Mouse (Mus musculus) MN1 (cell line): Measurements from ENCODE around the gene Cfap65.

Source experiments
- DNase-seq: peaks from one replicate; pipeline ENCODE4 v3.0.0-alpha.2; 2016; ENCODE audit warnings: low spot score

Cfap65 gene

DNA sequence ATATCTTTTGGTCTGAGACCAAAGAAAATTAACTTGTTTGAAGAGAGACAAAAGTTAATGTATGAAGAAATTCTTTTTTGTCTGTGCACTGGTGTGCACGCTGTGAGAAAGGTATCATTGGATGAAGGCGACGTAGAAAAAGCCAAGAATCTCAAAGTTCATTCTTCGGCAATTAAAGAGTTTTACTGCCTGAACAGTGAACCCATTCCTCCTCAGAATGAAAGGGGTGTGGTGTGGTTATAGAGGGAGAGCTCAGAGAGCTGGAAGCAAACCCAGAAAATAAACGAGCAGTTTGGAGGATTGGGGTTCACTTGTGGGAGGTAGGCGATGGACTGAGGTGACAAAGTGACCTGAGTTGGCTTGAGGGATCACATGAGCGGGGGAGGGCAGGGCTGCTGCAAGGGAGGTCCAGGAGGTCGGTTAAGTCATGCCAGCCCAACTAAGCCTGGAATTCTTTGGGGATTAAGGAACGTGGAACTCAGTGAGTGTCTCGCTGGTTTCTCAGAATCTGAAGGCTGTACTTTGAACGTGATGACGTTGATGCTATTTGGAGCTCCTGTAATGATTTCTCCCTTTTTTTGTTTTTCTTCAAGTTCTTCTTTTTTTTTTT, 927 bp upstream of the Cfap65 start:
- no peak for DNase-seq

DNA sequence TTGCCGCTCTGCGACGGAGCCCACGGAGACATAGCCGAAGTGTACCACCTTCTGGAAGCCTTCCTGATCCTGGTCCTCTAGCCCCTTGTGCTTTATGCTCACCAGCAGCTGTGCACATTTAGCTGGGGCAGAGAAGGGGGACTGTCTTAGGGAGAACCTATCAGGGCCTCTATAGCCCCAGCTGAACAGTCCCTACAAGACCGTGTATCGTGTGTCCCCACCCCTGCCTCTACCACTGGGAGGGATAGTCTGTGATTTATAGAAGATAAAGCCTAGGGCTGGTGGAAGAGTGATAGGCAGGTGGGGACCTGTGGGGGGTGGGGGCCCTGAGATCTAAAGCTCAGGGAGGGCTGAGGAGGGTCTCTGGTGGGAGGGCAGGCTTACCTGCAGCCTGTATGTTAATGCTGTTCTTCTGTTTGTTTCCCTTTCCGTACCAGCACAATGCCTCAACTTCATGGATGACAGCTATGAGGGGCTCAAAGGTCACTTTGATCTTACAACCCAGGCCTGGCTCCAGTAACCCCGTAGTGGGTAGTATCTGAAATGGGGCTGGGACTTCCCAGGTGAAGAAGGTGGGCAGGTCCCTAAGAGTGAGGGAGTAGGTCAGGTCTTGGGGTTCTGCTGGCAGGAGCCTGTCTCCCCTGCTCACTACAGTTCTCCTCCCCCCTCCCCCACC, 7.6 kb downstream of the Cfap65 start:
- no peak for DNase-seq

DNA sequence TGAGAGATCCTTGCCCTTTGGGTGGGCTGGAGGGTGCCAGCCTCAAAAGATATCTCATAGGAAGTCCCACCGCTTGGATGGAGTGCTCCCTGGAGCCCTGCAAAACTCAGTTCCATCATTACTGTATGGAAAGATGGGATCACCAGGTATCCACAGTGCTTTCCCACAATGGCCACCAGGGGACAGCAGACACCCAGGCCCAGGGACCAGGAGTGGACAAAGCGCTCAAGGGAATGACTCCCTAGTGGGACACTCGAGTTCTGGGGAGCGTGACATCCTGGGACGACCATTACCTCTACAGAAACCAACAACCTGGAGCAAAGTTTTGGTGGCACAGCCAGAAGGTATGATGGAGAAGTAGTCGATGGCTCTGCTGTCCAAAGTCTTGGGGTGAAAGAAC, 8.7 kb downstream of the Cfap65 start:
- DNase-seq, result peak; percentile 73

DNA sequence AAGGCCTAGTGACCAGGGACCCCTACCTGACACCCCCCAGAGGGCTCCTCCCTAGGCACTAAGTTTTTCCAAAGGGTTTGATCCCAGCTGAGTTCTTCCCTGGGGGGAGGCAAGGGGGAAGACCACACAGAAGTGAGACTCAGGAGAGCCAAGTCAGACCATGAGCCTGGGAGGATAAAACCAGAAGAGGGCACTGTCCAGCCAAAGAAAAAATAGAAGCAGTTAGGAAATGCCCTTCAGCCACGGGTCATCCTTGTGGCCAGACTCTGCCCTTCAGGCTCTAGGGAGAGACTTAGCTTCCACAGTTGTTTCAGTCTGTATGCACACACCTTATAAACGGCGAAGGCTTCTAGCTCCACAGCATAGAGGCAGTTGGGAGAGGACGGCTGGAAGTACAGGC, 10.9 kb downstream of the Cfap65 start:
- peak; percentile 23 for DNase-seq

DNA sequence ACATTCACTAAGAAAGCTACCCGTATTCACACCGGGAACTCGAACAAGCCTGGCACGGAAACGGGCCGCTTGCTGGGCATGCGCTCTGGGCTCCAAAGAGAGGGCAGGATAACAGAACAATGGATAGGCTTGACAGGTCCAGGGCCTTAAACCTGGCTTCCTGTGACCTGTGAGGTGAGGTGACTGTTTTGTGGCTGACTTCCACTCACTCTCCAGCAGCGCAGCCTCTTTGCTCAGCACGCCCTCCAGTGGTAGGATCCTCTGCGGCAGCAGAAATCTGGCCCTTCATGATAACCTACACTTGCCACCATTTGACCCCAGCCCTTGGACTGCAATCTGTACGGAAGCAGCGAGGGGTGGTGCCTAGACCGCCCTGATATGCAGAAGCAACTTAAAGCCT, 19.7 kb downstream of the Cfap65 start:
- no peak for DNase-seq

DNA sequence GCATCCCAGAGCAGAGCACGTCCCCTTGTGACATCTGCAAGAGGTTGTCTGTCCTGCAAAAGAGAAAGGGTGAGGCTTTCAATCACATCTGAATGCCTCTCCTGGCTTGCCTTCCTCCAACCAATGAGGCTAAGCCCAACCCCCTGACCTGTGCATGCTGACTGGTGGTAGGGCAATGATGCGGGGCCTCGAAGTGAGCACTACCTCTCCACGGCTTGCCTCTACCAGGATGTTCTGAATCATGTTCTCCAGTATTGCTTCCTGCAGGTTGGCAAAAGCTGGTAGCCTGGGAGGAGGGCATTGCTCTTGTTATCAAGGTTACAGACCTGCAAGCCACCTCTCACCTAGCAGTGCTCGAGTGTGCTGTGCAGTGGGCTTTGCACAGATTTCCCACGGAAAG, 33.2 kb downstream of the Cfap65 start:
- DNase-seq, result no peak

DNA sequence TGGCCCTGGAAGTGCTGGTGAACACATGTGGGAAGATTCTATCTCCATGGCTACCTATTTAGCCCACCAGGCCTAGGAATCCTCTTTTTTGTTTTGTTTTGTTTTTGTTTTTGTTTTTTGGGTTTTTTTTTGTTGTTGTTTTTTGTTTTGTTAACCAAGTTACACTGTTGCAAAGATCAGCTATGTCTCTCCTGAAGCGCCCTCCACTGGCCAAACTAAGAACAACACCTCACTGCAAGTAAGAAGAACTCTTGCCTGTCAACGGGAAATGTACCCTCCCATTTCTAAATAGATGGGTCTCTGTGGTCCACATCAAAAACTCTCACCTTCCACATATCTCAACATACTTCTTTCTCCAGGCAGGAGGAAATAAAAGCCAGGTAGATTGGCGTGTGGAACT, 33.7 kb downstream of the Cfap65 start:
- DNase-seq, result peak; percentile 77

DNA sequence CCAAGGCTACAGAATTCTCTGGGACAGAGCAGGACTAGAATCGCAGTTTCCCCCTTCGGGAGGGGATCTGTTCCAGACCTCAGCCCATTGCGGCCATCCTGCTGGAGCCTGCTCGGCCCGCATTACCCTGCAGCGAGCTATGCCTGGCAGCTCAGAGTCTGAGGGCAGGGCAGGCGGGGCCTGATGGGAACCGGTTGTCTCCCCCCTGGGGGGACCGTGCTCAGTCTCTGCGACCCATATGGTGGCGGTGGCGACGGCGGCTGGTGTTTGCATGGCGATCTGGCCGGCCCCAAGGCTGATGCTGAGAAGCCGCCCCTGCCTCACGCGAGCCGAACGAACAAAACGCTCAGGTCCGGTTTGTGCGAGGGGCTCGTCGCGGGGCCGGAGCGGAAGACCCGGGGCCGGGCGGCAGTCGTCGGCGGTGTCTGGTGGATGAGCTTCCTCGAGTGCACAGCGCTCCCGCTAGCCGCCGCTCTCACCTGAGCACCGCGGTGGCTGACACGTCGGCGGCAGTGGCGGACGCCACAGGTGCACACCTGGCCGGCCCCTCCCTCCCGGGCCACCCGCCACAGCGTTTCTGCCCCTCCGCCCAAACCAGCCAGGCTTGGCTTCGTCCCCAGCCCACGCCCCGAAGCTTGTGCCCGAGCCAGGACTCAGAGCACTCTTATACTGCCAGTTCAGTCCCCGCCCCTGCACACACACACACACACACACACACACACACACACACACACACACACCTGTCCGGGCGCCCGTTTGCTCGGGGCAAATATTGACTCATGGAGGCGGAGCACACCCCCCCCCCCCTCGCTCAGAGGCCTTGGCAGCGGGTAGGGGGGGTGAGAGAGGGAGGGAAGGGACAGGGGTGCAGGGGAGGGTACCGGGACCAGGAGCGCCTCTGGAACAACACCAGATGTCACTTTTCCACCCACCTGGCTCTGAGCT, 34.8 kb downstream of the Cfap65 start:
- peak; percentile 76 for DNase-seq

DNA sequence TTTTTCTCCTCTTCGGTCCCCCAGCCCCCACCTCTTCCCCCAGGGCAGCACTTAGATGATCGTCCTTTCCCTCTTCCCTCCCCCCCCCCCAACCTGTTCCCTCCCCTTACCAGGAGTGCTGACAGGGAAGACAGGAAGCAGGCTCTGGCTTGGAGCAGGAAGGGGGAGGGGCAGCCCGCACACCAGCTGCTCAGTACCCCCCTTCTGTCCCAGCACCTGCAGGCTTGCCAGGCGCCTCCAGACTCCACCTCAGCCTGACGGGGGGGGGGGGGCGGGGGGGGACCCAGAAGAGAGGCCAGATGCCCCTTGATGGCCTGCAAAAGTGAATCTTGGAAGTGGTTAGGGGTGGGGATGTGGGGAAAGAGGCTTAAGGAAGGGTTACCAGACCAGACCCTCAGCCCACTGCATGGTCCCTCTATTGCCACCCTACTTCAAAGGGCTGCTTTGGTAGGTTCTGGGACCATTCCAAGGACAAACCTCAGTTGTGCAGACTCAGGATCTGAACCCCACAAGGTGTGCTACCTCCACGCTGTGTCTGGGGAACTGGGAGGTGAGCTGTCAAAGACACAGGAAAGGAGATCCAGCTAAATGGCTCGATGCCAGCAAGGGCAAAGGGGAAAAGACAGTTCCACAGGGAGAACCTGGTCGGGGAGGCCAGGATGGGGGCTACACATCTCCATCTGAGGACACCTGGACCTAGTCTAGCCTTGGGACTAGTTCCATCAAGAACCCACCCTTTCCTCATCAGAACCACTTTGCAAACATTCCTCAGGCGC, 36.6 kb downstream of the Cfap65 start:
- peak; percentile 73 for DNase-seq

DNA sequence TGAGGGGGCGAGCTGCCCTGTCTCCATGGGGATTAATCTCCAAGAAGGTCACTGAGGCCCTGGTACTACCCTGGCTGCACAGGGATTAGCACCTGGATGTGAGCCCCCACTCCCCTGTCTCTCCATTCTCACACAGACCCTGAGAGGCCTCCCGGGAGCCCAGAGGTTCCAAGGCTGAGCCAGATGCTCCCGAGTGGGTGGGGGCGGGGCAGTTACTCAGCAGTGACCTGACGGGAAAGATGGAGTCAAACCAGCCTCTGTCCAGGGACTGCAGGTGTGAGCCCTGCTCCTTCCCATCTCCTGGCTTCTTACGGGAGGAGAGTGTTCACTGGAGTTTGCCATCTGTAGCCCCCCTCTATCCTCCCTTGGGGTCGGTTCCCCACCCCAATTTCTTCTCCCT, 37.4 kb downstream of the Cfap65 start:
- peak; percentile 55 for DNase-seq

DNA sequence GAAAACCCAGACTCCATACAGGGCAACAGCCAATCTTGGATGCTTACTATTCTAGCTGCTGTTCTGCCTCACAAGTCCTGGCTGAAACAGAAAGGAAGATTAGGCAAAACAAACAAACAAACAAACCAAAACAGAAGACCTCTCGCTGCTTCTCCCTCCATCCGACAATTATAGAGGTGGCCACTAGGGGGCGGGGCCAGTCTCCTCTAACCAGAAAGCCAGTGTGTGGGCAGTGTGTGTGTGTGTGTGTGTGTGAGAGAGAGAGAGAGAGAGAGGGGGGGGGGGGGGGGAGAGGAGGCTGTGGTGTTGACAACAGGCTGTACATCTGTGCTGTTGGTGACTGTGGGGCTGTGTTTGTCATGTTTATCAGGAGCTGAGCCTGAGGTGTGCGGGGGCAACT, 40.4 kb downstream of the Cfap65 start:
- peak; percentile 75 for DNase-seq

DNA sequence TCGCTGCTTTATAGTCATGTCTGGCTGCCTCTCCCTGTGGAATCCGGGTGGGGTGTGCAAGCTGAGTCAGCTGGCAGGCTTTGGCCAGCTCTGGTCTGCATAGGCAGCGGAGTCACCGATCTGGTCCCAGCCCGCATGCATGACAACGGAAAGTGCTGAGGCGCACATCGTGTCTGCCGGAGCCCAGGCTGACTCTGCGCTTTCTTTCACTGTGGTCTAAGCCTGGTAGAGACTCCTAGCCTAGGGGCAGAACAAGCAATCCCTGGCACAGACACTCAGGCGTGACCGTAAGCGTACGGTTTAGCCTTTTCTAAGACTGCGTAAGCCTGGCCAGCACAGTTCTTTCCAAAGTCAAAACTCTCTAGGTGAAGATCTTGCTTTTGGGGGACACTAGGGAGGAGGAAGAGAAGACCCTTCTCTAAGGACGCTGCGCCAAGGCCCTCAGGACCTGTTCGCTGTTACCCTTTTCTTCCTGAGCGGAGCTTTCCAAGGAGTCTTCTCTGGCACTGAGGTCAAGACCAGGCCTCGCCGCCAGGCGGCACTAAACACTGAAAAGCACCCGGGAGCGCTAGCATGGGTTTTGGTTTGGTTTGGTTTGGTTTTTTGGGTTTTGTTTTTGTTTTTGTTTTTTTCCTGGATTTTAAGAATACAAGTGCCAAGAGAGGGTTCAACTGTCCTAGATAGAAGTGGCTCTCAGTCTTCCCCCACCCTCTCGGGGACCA, 42.1 kb downstream of the Cfap65 start, which contains the start of gene Cryba2:
TSS of gene Cryba2 (minus strand) at position 10 of the 722 bp plus-strand sequence.
- peak; percentile 87 for DNase-seq

DNA sequence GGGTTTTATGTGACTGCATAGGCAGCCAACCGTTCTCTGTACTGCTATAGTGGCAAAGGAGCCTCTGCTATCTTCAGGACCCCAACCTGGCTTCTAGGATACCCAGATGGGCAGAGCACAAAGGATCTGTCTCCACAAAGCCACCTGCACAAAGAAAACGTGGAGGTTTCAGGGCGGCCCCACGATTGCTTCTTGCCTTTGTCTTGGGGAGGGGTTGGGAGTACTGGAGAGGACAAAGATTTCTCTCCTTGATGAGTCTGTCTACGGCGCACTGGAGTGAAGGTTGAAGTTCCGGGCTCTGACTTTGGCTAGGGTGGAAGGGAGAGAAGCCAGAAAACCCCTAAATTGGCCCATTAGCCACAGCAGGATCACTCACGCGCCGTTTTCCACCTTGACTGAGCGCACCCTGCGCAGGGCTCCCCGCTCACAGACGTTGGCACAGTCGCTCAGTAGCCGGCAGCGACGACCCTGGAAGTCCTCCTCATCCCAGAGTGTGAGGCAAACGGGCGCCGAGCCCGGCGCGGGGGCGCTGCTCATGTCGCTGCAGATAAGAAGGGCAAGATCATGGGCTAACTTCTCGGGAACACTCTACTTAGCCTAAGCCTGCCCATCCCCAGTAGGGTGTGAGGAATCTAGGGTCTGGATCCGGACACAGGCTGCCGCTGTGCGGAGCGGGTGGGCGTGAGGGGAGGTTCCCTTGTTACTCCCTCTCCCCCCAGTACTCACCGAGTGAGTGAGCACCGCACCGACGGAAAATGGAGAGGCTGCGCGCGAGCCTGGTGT, 42.9 kb downstream of the Cfap65 start:
- DNase-seq, result no peak

DNA sequence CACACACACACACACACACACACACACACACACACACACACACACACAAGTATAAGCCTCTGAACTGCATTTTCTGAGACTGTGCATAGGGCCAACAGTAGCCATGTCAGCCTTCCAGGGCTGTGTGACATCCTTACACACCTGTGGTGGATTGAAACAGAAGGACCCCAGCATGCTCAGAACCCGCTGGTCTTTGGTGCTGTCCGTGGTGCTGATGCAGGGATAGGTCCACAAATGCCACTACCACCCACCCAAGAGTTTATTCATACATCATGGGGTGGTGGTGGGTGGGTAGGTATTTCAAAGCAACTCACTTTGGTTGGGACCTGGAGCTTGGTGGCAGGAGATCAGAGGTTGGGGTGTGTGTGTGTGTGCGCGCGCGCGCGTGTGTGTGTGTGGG, 43.9 kb downstream of the Cfap65 start:
- no peak for DNase-seq

DNA sequence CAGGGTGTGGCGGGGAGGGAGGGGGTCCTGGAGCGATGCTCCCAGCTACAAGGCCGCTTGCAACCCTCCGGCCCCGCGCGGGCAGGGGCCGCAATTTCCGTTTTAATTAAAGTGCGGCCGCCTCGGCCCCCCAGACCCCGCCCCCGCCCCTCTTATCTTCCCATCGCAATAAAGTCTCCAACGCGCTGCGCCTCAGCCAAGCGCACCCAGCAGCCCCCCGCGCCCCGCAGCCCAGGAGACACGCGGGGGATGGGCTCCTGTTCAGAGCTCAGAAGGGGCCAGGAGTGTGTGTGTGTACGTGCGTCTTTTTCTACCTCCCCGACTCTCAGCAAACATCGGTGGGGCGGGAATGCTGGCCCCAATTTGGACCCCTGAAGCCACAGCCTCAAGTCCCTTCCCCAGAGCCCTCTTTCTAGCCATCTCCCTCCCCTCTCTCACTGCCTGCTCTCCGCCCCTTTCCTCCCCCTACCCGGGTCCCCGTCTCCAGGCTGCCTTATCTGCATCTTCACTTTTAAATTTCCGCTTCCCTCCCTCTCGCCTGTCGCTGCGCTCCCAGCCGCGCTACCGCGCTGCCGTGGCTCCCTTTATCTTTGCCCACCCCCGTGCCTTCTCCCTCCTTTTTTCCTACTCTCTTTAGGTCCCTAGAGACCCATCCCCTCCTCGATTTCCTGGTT, 49.9 kb downstream of the Cfap65 start, which contains the start of gene Fev:
TSS of gene Fev (minus strand) at position 51 of the 674 bp plus-strand sequence.
- peak; percentile 61 for DNase-seq

DNA sequence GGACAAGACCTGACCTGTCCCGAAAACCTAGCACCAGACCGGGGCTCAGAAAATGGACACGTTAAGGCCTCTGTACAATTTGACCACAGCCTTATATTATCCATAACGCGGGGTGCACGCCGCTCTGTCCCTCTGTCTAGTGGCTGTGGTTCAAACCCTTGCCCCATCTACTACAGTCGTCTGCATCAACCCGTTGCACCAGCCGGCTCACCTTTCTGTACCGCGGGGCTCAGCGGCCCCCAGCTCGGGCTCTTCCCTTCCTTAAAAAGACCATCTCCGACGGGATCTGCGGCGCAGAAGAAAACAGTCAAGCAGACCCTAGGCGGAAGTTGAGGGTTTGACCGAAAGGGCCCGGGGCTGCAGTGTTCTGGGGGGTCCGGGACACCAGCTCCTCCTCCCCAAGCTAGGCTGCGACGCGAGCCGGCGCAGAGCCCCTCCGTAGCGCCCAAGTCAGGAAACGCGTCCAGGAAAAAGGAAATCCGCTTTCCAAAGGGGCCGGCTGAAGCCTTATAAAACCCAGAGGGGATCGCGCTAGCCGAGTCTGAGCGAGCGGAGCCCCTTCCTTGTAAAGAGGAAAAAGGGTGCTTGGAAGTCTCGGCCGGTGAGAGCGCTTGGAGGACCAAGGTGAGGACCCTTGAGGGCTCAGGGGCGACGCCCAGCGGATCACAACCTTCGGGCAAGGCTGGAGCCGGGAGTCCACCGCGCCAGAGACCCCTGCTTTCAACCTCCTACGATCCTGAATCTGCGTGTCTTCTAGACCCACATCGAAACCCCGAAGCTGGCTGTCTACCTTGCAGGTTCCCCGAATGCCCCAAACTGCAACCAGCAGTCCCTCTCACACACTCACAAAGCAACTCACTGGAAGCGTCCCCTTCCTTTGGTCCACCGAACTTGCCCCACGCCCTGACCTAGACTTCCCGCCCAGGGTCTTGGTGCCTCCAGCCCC, 50.9 kb downstream of the Cfap65 start:
- no peak for DNase-seq

DNA sequence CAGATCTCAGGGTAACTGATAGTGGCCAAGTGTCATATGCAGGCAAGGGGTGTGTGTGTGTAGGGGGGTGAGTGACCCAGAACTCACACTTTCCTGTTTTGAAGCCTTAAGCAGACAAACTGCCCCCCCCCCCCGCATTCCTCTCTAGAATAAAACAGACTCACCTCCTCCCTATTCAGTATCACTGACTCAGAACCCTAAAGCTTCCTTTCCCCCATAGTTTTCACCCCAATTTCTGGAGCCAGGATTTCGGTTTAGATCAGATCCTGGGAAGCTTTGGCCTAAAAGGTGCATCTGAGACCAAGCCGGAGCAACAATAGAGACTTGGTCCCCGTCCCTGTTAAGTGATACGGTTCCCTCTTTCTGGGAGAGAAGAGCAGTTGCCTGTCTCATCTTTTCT, 52.0 kb downstream of the Cfap65 start:
- no peak for DNase-seq

DNA sequence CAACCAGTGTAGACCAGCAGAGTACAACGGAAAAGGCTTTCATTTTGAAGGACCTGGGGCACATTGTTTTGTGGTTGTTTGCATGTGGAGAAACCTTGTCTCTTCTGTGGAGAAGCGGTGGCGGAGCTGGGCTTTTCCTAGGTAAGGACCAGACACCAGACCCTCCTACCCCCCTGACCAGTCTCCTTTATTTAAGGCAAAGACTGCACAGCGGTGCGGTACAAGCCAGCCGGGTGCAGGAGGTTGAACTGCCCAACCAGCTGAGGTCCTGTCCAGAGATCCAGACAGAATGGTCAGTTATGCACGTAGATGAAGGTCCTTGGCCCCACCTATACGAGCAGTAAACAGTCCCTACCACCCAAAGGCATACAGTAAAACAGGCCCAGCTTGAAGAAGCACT, 52.6 kb downstream of the Cfap65 start:
- no peak for DNase-seq
